Mouse (Mus musculus): ENCODE results near the gene Ift81.

Gene Ift81

GRCm38 (mm10) chr5:122548671-122549070, 65.6 kb downstream of the Ift81 start:
- DNase-seq (ENCODE audit: extremely low spot score, low spot score), result no peak

GRCm38 (mm10) chr5:122547810-122548209, 66.5 kb downstream of the Ift81 start:
- no peak for DNase-seq (ENCODE audit: extremely low spot score, low spot score)

- DNase-seq (ENCODE audit: extremely low spot score, low spot score), result no peak
Measured at GRCm38 (mm10) chr5:122547251-122547714, 67.0 kb downstream of the Ift81 start.

- no peak for DNase-seq (ENCODE audit: extremely low spot score, low spot score)
Measured at GRCm38 (mm10) chr5:122543392-122543791, 70.9 kb downstream of the Ift81 start.

GRCm38 (mm10) chr5:122541871-122542270, 72.4 kb downstream of the Ift81 start:
- no peak for DNase-seq (ENCODE audit: extremely low spot score, low spot score)

- DNase-seq (ENCODE audit: extremely low spot score, low spot score), result no peak
Measured at GRCm38 (mm10) chr5:122538077-122538476, 76.2 kb downstream of the Ift81 start.

- DNase-seq (ENCODE audit: extremely low spot score, low spot score), result no peak
Measured at GRCm38 (mm10) chr5:122537654-122538053, 76.7 kb downstream of the Ift81 start.

- no peak for DNase-seq (ENCODE audit: extremely low spot score, low spot score)
Measured at GRCm38 (mm10) chr5:122533884-122534283, 80.4 kb downstream of the Ift81 start.

- no peak for DNase-seq (ENCODE audit: extremely low spot score, low spot score)
Measured at GRCm38 (mm10) chr5:122529913-122530604, 84.3 kb downstream of the Ift81 start.

GRCm38 (mm10) chr5:122529316-122529715, 85.0 kb downstream of the Ift81 start:
- no peak for DNase-seq (ENCODE audit: extremely low spot score, low spot score)

- DNase-seq (ENCODE audit: extremely low spot score, low spot score), result no peak
Measured at GRCm38 (mm10) chr5:122528591-122528990, 85.7 kb downstream of the Ift81 start.

- DNase-seq (ENCODE audit: extremely low spot score, low spot score), result no peak
Measured at GRCm38 (mm10) chr5:122527761-122528160, 86.6 kb downstream of the Ift81 start.

- no peak for DNase-seq (ENCODE audit: extremely low spot score, low spot score)
Measured at GRCm38 (mm10) chr5:122526878-122527730, 87.2 kb downstream of the Ift81 start.

- DNase-seq (ENCODE audit: extremely low spot score, low spot score), result no peak
Measured at GRCm38 (mm10) chr5:122526405-122526804, 87.9 kb downstream of the Ift81 start.

GRCm38 (mm10) chr5:122525238-122525931, 88.9 kb downstream of the Ift81 start:
- DNase-seq (ENCODE audit: extremely low spot score, low spot score), result no peak

- no peak for DNase-seq (ENCODE audit: extremely low spot score, low spot score)
Measured at GRCm38 (mm10) chr5:122524854-122525237, 89.5 kb downstream of the Ift81 start.

GRCm38 (mm10) chr5:122524244-122524643, 90.1 kb downstream of the Ift81 start:
- DNase-seq (ENCODE audit: extremely low spot score, low spot score), result no peak

GRCm38 (mm10) chr5:122521130-122521473, 93.2 kb downstream of the Ift81 start:
- no peak for DNase-seq (ENCODE audit: extremely low spot score, low spot score)

- no peak for DNase-seq (ENCODE audit: extremely low spot score, low spot score)
Measured at GRCm38 (mm10) chr5:122520254-122521129, 93.8 kb downstream of the Ift81 start.

- DNase-seq (ENCODE audit: extremely low spot score, low spot score), result no peak
Measured at GRCm38 (mm10) chr5:122519043-122519660, 95.2 kb downstream of the Ift81 start.

GRCm38 (mm10) chr5:122518247-122518646, 96.1 kb downstream of the Ift81 start:
- peak; percentile 54 for DNase-seq (ENCODE audit: extremely low spot score, low spot score)
